Mouse (Mus musculus) bone marrow macrophage, adult 2 months (primary cell): ENCODE data around the gene Cacnb2.

Source experiments
- CTCF ChIP-seq: IDR thresholded peaks from 2 replicates; pipeline ENCODE4 v1.5.1; 2012; ENCODE audit warnings: low read depth, mild to moderate bottlenecking, low read length, moderate library complexity
- POLR2A ChIP-seq: IDR thresholded peaks from 2 replicates; pipeline ENCODE4 v1.6.1; 2012; ENCODE audit warnings: mild to moderate bottlenecking, low read depth, low read length, borderline replicate concordance

DNA sequence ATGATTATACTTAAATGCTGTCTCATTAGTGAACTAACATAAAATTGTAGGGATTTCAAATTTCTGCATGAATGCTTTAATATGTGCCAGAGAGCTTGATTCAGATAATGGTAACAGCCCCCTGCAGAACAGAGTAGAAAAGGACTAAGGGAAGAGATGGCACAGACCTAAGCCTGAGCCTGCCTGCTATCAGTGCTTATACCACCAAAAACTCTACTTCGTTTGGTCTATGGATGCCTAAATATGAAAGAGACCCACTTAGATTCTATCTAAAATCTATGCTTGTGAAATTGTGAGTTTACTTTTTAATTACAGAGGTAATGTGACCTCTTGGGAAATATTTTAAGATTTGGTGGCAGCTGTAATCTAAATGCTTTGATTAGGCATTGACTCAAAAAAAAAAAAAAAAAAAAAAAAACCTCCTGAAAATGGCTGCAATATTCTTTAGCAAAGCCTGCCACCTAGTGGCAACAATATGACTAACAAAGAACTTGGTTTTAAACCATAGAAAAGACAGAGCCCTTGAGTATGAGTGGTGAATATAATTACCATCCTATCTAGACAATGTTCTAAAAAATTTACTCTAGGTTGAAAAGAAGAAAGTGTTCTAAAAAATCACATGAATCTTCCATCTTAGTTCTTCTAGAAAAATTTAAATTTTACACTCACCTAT lies 100.2 kb downstream of the Cacnb2 start:
- TF ChIP-seq POLR2A (no peak), CTCF (no peak)
